Mouse (Mus musculus): ENCODE measurements around the gene Ercc6.

Ercc6 gene

DNA sequence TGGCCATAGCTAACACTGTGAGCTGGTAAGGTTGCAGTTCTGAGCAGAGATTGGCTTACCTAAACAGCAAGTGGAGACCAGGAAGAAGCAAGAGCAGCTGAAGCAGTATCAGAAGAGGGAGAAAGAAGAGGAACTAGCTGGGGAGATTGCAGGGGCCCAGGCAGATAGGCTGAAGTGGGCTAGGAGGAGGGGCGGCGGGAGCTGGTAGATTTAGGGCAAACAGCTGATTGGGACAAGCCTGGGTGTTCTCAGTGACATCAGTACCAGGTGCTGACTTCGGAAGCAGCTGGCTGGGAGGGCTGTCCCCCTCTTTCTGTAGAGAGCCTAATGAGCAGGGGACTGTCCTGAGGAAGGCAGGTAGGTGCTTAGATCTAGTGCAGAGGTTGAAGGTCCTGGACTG, 48.1 kb downstream of the Ercc6 start:
- in situ Hi-C loops (cut with MboI; ENCODE audit: low sequenced_read_pairs), result no loop called here

DNA sequence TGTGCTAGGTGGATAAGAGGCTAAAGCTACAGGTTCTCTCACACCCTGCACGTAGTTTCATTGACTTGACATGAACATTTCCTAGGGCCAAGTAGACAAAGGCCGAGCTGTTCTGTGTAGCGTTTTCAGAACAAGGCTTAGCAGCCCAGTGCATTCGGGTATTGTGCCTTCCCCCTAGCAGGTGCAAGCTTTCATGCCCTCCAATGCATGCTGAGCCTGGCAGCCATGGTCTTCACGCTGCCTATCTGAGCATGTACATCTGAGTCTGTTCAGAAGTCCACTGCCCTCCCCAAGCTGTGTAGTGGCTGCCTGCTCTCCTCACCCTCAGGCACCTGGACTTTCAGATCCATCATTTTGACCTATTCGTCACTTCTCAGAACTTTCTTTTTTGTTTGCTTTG, 50.3 kb downstream of the Ercc6 start:
- in situ Hi-C loops (cut with MboI; ENCODE audit: low sequenced_read_pairs), result no loop called here

DNA sequence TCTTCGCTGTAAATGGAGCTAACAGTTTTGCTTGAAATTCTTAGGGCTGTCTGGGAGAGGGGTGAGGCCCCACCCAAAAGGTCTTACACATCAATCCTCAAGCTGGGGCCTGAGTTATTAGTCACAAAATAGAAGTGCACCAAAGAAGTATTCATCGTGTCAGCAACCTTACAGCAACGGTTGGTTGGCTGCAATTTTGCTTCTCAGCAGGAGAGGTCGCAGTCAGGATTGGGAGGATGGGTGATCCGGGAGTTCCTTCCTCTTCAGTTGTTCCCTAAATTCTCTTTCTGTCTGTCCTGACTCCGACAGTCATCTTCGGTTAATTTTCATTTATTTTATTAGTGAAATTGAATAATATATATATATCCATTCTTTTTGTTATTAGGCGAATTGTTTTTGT, 59.2 kb downstream of the Ercc6 start:
- in situ Hi-C loops (cut with MboI; ENCODE audit: low sequenced_read_pairs), result no loop called here

DNA sequence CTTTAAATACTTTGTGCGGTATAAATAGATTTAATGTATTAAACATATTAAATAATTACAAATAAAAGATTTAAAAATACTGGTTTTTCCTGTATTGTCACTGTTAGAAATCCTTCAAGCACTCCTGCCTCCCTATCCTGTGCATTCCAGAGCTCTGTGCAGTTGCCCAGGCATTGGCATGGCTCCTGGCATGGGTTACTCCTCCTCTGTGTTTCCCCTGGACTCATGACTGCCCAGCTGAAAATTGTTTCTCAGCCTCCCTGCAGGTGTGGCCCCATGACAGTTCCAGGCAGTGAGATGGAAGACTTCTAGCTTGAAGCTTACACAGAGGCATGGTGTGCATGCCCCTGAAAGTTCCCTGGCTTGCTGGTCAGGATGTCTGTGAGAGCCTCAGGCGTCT, 65.1 kb downstream of the Ercc6 start:
- in situ Hi-C loops (cut with MboI; ENCODE audit: low sequenced_read_pairs), result no loop called here

DNA sequence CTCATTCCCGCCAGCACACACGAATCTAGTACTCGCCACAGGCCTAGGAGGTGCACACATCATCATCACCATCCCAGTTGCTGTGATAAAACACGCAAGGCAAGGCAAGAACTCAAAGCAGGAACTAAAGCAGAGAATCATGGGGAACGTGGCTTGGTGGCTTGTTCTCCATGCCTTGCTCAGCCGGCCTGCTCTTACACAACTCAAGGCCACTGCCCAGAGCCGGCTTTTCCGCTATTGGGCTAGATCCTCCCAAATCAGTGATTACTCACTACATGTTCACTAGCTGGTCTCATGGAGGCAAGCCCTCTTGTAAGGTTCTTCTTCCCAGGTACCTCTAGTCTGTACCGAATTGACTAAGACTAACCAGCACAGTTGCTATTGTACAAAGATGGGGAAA, 70.4 kb downstream of the Ercc6 start:
- in situ Hi-C loops (cut with MboI; ENCODE audit: low sequenced_read_pairs), result no loop called here

DNA sequence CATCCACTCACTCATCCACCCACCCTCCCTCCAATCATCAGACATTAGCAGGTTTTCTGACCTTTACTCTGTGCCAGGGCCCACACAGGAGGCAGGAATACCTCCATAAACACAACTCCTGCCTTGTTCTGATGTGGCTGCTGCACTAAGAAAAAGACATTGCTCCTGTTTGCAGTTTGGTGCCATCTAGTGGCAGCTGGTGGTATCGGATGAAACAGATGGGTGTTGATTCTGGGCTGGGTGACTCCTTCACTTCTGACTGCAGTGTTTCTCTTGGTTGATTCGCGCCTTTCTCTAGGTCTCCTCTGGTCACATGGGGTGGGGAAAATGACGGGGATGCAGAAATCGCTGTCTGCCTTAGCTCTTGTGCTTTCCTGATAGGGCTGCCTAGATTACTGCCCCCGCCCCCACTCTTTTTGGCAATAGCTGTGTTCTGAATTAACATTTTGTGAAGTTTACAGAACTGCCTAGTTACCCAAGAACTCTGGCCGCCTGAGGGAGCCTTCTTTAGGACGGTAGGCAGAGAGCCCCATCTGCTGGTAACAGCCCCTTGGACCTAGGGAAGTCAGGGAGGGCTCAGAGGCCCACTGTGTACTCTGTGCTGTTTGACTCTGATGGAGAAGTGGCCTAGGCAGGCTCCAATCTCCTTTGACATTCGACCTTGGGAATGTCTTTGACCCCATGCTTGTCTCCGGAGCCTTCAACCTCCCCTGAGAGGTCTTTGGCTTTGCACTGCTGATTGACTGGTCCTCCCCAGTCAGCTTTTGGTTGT, 73.9 kb downstream of the Ercc6 start:
- in situ Hi-C loops (cut with MboI; ENCODE audit: low sequenced_read_pairs), result no loop called here

DNA sequence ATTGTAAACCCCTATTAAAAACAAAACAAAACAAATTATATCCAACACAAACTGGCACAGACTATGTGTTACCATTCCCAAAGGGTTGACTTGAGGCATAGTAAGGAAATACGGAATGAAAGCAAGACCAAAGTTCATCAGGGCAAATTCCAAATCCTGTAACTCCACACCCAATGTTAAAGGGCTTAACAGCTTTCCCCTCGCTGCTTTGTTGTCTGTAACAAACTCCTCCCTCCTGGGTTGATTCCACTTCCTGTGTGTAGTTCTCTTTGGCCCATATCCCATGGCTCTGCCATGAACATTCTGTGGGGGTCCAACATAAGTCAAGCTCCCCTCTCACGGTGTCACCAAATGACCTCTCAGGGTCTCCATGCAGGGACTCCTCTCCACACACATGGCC, 77.1 kb downstream of the Ercc6 start:
- in situ Hi-C loops (cut with MboI; ENCODE audit: low sequenced_read_pairs), result no loop called here

DNA sequence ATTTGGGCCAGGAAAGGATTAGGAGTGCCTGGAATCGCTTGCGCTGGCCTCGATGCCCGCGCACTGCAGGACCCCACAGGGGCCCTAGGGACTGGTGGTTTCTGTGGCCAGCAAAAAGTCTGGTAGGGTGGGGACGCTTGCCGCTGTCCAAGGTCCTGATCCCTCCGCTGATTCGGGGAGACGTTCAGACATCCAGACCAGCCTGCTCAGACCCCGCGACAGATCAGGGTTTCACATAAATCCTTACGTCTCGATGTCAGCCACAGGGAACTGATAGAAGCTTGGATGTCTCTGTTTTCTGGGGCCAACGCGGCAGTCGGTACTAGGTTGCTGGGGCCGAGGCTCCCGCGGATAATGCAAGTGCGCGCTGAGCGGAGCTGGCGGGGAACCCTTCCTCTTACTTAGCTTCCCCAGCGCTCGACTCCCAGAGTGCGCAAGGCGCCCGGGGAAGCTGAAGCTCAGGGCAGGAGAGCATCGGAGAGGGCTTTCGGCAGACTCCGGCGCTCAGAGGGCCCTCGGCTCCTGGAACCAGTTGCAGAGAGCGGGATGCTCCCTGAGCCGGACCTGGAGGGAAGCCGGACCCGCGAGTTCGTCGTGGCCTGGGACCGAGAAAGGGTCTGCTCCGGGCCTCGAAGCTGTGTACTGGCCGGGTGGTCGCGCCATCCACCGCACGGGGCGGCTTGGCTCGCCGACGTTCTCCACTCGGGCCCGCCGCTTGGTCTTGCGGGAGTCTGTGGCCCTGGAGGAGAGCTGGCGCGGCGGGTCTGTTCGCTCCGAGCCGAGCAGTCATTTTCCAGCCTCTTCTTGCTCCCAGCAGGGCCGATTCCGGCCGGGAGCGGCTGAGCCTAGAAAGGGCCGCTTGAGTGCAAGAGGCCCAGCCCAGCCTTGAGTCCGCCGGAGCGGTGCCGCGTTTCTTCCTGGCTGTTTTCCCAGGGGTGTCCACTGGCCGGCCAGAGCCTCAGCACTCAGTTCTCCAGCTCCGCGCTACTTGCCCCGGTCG, 84.2 kb downstream of the Ercc6 start:
- in situ Hi-C loops (cut with MboI; ENCODE audit: low sequenced_read_pairs), result no loop called here

DNA sequence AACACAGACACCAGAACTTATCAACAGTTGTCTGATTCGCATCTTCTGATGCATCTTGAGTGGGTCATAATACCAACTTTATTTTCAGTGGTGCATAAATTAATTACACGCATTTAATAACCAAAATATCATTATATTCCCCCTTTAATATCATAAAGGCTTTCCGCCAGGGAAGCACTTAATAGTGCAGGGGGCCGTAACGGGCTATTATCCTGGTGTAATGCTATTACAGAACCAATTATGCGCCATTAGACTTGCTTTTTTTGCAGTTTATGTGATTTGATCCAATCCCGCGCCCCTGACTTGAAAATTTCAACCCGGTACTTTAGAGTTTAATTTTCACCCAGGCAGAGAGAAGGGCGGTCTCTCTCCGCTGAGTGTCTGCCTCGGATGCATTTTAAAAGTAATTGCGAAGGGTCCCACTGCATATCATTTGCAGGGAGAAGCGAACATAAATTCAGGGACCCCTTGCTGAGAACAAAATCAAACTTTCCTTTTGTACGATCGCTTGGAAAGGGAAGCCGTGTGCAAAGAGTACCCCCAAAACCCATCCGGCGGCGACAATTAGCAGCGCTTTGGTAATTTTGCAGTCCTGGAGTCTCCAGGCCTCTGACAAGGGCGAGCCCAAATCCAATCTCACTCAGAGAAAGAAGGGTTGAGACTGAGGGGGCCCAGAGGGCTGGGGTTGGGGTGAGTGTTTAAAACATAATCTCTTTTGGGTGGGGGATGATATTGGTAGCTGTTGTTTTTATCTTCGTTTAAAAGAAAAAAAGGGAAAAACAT, 85.3 kb downstream of the Ercc6 start:
- in situ Hi-C loops (cut with MboI; ENCODE audit: low sequenced_read_pairs), result no loop called here

DNA sequence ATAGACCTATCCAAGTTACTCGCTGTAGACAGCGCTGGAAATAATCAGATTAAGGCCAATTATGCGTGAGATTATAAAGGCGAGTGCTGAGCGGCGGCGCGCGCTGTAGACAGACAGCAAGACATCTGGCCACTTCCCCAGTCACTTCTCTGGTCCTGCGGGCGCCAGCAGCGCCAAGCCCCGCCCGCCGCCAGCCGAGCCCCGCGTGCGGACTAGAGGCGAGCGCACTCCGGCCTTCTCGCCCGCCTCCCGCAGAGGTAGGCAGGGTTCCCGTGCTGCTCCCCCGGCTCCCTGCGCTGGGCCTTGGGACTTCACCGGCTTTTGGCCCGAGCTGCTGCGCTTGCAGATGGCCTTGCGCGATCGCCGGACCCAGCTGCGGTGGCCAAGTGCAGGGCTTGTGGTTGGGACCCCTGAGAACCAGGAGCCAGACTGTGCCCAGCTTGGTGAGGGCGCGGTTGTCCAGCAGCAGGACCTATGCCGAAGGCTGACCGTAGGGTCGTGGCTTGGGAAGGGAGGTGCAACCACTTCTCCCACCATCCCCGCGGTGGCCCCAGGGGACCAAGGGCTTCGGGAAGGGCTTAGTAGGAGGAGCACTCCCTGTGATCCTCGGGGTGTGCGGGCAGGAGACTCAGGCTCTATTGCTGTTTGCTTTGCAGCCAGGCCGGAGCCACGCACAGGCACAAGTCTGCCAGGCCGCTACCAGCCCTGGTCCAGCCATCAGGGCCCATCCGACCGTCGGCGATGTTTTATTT, 86.1 kb downstream of the Ercc6 start, which contains the start of gene Prrxl1:
Gene Prrxl1, plus strand, starts transcription at position 118 of the 752 bp plus-strand sequence.
- in situ Hi-C loops (cut with MboI; ENCODE audit: low sequenced_read_pairs), result no loop called here

DNA sequence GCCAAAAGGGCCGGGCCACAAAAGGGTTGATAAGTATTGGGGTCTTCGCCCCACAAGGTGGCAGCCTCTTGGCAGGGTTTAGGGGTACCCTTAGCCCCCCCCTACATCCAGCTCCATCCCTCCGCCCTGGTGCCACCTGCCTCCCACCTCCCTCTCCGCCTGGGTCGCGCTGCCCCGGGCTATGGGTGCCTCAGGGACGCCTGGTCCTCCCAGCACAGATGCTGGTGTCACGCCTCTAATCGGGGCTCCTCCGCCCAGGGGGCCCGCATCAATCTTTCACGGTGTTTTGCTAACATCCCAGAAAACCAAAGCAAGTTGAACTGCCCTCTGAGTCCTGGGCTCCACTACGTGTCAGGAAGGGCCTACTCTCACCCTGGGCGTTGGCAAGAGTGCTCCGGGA, 86.8 kb downstream of the Ercc6 start:
- in situ Hi-C loops (cut with MboI; ENCODE audit: low sequenced_read_pairs), result no loop called here

DNA sequence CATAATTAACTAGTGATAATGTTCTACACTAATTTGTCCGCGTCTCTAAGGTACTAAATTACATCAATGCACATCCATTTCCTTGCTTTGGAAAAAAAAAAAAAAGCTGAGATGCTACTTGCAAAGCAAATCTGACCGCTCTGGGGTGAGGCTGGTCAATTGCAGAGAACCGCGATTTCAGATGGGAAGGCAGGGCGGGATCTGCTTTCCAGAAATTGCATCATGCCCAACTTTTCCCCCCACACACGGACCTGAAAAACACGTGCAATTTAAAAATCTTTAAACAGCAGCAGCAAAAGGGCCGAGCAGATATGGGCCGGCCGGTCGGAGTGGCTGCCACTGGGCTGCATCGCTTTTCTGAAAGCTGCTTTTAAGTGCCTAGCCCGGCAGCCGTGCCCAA, 92.2 kb downstream of the Ercc6 start:
- in situ Hi-C loops (cut with MboI; ENCODE audit: low sequenced_read_pairs), result no loop called here

DNA sequence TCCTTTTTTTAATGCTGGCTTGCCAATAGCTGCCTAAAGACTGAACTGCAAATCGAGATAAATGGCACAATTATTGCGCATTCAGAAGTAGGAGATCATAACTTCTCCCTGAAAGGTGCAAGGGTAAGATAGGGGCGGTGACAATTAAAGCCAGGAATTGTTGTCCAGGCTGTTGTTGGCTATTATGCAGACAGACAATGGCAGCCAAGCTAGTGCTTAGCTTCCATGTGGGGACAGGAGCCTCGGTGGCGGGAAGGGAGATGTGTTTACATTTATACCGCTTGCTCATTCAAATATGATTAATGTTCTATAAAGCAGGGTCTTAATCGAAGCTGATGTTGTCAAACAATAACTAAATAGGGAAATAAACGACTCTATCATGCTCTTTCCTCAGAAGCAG, 93.0 kb downstream of the Ercc6 start:
- in situ Hi-C loops (cut with MboI; ENCODE audit: low sequenced_read_pairs), result no loop called here

DNA sequence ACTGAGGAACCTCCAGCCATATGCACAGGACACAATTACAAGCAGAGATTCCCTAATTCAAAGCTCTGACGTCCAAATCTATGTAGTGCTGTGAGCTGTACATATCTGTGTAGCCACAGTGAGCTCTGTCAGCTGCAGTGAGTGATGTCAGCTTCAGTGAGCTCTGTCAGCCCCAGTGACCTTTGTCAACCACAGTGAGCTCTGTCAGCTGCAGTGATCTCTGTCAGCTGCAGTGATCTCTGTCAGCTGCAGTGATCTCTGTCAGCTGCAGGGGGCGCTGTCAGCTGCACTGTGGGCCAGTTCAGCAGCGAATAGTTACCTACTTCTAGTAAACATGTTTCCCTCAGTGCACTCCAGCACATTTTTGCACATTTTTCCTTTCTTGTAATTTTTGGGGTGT, 96.1 kb downstream of the Ercc6 start:
- in situ Hi-C loops (cut with MboI; ENCODE audit: low sequenced_read_pairs), result no loop called here

DNA sequence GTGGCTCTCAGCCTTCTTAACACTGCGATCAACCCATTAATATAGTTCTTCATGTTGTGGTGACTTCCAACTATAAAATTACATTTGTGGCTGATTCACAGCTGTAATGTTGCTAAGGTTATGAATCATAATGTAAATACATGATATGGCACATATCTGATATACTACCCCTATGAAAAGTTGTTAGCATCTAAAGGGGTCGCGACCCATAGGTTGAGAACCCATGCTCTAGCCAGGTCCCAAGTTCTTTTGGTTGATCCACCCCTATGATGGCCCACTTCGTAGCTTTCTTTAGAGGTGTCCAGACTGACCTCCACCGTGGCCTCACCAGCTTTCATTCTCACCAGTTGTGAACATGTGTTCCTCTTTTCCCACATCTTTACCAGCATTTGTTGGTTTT, 103.9 kb downstream of the Ercc6 start:
- in situ Hi-C loops (cut with MboI; ENCODE audit: low sequenced_read_pairs), result no loop called here

DNA sequence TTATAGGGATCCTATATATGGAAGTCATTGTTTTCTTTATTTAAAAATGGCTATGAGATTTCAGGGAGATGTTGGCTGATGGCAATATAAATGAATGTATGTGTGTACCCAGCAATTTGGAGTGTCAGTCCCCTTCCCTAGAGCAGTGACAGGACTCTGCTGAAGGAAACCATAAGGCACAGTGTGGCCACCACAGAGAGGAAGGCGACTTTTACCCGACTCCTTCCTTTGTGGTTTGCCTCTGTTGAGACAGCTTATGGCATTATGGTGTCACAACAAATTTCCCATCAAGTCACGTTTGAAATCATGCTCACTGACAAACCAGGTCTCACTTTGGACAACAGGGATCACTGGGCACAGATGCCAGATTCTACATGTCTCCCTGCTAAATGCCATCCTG, 110.9 kb downstream of the Ercc6 start:
- in situ Hi-C loops (cut with MboI; ENCODE audit: low sequenced_read_pairs), result no loop called here

DNA sequence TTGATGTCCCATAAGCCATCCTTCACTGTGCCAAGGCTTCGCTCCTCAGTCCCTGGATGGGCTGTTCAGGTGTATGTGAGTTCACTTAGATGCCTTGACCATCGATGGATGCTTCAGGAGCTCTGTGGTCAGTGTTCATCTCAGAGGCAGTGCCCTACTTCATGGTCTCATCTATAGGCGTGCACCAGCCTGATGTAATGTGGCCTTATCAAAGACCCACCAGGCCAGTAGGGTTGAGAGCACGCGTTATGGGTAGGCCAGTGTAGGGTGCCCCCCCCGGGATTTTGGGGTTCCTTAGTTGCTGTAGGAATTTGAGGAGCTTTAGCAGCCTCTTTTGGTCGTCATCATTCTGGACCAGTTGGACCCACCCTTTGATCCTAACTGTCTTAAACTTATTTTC, 111.5 kb downstream of the Ercc6 start:
- in situ Hi-C loops (cut with MboI; ENCODE audit: low sequenced_read_pairs), result no loop called here

DNA sequence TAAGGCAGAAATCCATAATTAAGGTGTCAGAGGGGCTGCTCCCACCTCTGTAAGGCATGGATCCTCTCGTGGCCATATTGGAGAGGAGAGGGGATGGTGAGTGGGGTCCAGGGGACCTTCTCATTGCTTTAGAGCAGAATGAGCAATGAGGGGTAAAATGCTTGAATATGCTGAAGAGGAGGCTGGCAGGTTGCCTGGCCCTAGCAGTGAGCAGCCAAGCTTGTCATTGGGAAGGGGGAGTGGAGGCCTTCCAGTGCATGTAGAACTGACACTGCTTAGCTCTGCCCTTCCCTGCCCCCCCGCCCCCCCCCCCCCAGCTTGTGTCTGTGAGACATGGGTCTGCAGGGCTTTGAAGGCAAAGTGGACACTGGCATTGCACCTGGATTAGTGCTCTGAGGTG, 114.0 kb downstream of the Ercc6 start:
- in situ Hi-C loops (cut with MboI; ENCODE audit: low sequenced_read_pairs), result no loop called here

DNA sequence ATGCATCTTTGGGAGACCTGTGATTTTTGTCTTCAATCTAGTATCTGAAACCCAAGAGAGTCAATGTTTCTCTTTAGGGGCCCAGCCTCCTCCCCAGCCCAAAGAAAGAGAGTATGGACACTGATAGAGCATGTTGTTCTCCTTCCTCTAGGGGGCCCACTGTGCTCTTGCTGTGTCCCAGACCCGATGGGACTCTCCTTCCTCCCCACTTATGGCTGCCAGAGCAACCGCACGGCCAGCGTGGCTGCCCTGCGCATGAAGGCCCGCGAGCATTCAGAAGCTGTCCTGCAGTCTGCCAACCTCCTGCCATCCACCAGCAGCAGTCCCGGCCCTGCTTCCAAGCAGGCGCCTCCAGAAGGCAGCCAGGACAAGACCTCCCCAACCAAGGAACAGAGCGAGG, 115.3 kb downstream of the Ercc6 start:
- in situ Hi-C loops (cut with MboI; ENCODE audit: low sequenced_read_pairs), result no loop called here

Measured in CH12F3 (cell line).